Mouse (Mus musculus) midbrain, embryonic 14.5 days (tissue): Measurements from ENCODE around the gene Tns1. TPM values are rescaled to one million over a fixed set of nuclear protein-coding genes. Genes with fewer than 3 reads are reported as not detected.

Experiments used
- ATAC-seq: fragments of 200-750 bp; cut with Nextera tagmentation; 2 replicates; pipeline ENCODE4 v1.8.0; 2017; ENCODE audit warnings: moderate number of reproducible peaks, moderate library complexity; ENCODE audit not compliant: low FRiP score, low TSS enrichment
- DNase-seq: peaks from one replicate; pipeline ENCODE4 v3.0.0-alpha.2; 2015
- H3K27ac ChIP-seq: fragments of 300-500 bp; sonication (generic); replicated peaks from 2 replicates; pipeline ENCODE4 v1.5.1; 2014; ENCODE audit warnings: mild to moderate bottlenecking, low read depth, low read length, moderate library complexity
- H3K27me3 ChIP-seq: fragments of 300-500 bp; sonication (generic); 2 replicates; pipeline ENCODE4 v1.6.1; 2014; ENCODE audit warnings: low read length, control low read depth, mixed read lengths; ENCODE audit not compliant: control insufficient read depth, insufficient read depth
- H3K36me3 ChIP-seq: fragments of 300-500 bp; sonication (generic); 2 replicates; pipeline ENCODE4 v1.6.1; 2014; ENCODE audit warnings: low read length, control low read depth; ENCODE audit not compliant: control insufficient read depth, insufficient read depth
- H3K4me1 ChIP-seq: fragments of 300-500 bp; sonication (generic); 2 replicates; pipeline ENCODE4 v1.6.1; 2014; ENCODE audit warnings: mild to moderate bottlenecking, antibody characterized with exemption, low read length, control low read depth; ENCODE audit not compliant: control insufficient read depth, insufficient read depth
- H3K4me2 ChIP-seq: fragments of 300-500 bp; sonication (generic); 2 replicates; pipeline ENCODE4 v1.6.1; 2014; ENCODE audit warnings: mild to moderate bottlenecking, low read length, moderate library complexity
- H3K4me3 ChIP-seq: fragments of 300-500 bp; sonication (generic); replicated peaks from 2 replicates; pipeline ENCODE4 v1.5.1; 2014; ENCODE audit warnings: low read depth, low read length
- H3K9ac ChIP-seq: fragments of 300-500 bp; sonication (generic); replicated peaks from 2 replicates; pipeline ENCODE4 v1.6.1; 2014; ENCODE audit warnings: mild to moderate bottlenecking, low read length, moderate library complexity
- H3K9me3 ChIP-seq: fragments of 300-500 bp; sonication (generic); 2 replicates; pipeline ENCODE4 v1.6.1; 2016; ENCODE audit warnings: low read length, control low read depth, mixed read lengths; ENCODE audit not compliant: control insufficient read depth
- WGBS: fragments of 180-500 bp; shearing (Covaris S2); extraction: QIAGEN DNeasy Blood & Tissue Kit; methylation state at CpG from one replicate; pipeline ENCODE4 v1.1.7; 2014; 5-methylcytosine and 5-hydroxymethylcytosine counted together
- polyA plus RNA-seq: library from polyadenylated mRNA; unstranded; fragments of >200 nt; fragmentation: Nextera tagmentation; extraction: Ambion mirVana; gene quantifications from 2 replicates; pipeline ENCODE4 v1.2.1, GENCODE M21; 2014

Tns1 gene
- polyA plus RNA-seq, 1 experiment from 2014 or later: 11.0 TPM

DNA sequence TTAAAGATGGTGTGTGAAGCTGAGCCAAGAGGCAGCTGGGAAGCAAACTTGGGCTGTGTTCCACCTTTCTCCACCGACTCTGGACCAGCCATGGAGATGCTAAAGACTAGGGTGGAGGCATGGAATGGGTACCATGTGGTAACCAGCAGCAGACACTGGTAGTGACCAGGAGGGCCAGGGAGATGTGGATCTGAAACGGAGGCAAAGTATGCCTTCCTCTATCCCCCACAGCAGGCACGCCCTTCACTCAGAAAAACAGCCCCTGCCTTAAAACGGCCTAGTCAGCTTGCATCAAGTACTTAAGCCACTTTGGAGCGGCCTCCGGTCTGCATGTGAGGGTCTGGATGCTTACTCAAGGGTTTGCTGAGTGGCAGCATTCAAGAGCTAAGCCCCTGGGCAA lies 164.9 kb downstream of the Tns1 start:
- Histone ChIP-seq H3K4me2 (no peak overlapping the region), H3K4me1 (peaks cover 6% of the 10 kb centered on the region; the same call in 1 of the 2 replicates), H3K27ac (no peak overlapping the region), H3K9ac (no peak overlapping the region), H3K36me3 (no peaks in the 10 kb centered on the region), H3K27me3 (no peaks in the 10 kb centered on the region), H3K9me3 (no peaks in the 10 kb centered on the region), H3K4me3 (no peak overlapping the region)
- 90% methylated on average over 6 of the region's 6 CpGs for WGBS
- DNase-seq (no peak), ATAC-seq (no peak)

DNA sequence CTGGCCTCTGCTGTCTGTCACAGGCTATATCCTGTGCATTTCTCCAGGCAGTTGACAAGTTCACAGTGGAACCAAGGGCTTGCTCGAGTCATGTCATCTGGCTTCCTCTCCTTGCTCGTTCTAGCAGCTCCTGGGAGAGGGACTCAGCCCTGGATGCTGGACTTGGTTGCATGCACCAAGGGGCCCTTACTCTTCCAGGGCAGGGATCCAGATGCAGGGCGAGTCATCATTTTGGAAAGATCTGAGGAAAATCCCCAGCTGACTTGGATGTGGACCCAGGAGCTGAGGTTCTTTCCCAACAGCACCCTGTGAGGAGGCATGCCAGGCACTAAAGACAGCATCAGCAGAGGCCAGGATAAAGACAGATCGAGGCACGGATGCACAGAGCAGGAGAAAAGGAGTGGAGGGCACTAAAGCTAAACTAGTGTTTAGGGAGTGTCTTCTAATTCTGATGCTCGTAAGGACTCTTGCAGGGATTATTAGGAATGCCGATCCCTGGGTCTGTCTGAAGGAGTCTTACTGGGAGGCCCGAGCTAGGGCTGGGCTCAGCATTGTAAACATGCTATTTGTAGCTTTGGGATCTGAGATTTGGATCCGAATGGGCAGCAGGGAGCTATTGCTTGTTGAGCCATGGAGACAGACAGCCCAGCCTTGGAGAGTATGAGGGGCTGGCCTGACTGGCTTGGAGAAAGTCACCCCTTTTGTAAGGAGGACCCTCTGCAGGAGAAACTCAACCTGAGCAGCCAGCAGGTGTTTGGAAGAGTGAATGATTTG lies 165.9 kb downstream of the Tns1 start:
- ATAC-seq (no peak), DNase-seq (no peak)
- Histone ChIP-seq H3K36me3 (no peaks in the 10 kb centered on the region), H3K4me1 (peaks cover 6% of the 10 kb centered on the region; the same call in 1 of the 2 replicates), H3K9me3 (no peaks in the 10 kb centered on the region), H3K4me3 (no peak overlapping the region), H3K4me2 (no peak overlapping the region), H3K9ac (no peak overlapping the region), H3K27ac (no peak overlapping the region), H3K27me3 (no peaks in the 10 kb centered on the region)
- 40% methylated on average over 9 of the region's 9 CpGs for WGBS

DNA sequence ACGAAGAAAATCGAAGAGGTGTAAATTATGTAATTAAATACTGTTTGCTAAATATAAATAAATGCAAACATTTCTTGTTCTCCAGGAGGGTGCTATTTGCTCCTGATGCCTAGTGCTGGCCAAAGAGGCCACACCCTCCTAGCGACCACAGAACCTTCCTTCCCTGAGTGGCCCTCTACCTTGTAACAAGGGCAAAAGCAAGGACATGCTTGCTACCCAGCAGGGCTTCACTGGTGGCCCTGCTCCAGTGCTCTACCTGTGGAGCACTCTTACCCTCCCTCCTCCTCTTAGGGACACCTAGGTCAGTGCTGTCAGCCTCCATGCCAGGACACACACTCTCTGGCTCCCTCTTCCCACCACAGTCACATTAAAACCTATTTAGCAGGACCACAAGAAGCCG lies 166.8 kb downstream of the Tns1 start:
- Histone ChIP-seq H3K9me3 (no peaks in the 10 kb centered on the region), H3K27ac (no peak overlapping the region), H3K4me2 (no peak overlapping the region), H3K4me1 (peaks cover 3% of the 10 kb centered on the region; the same call in 1 of the 2 replicates), H3K36me3 (no peaks in the 10 kb centered on the region), H3K9ac (no peak overlapping the region), H3K27me3 (no peaks in the 10 kb centered on the region), H3K4me3 (no peak overlapping the region)
- no peak for ATAC-seq
- WGBS: 86% methylated on average over 4 of the region's 4 CpGs
- DNase-seq: no peak

DNA sequence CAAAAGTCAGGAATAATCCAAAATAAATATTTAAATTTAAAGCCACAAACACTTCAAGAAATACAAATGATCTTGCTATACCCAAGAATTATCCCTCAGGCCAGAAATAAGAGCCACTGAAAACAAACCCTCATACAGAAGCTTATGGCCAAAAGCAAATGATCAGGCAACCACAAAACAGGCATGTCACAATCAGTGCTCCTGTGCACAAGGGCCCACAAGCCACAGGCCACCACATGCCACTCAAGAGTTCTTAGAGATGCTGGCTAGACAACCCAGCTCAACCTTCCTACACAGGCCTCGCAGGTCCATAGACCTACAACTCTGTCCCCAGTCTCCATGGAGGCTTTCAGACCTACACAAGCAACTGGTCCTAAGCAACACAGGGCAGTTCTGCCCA lies 167.9 kb downstream of the Tns1 start:
- H3K27me3 ChIP-seq: no peaks in the 10 kb centered on the region
- 87% methylated on average over 1 of the region's 1 CpGs for WGBS
- no peak overlapping the region for H3K4me3 ChIP-seq
- no peak overlapping the region for H3K9ac ChIP-seq
- no peaks in the 10 kb centered on the region for H3K4me1 ChIP-seq
- H3K36me3 ChIP-seq: no peaks in the 10 kb centered on the region
- no peak for ATAC-seq
- no peaks in the 10 kb centered on the region for H3K9me3 ChIP-seq
- H3K27ac ChIP-seq: no peak overlapping the region
- H3K4me2 ChIP-seq: no peak overlapping the region
- DNase-seq: no peak

DNA sequence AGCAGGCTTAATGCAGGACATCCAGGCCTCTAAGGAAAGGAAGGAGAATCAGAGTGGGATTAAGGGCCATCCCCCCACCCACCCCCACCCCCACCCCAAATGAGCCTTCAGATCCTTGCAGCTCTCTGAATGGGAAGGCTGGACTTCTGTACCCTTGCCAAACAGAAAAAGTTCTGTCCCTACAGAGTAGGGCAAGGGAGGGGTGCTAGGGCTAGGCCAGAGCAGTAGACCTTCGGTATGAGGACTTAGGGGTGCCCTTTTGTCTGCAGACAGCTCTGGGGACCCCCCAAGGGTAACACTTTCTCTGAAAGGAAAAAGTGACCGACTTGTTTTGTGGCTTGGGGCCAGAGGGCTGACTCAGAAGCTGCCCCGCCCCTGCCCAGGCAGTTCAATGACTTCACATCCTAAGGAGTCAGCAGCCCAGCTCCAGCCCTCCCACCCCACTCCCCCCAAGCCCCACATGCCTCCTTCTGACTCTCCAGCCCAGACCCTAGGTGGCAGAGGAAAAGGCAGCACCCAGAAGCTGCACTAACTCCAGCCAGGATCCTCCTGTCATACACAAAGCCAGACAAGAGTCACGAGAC lies 168.9 kb downstream of the Tns1 start:
- Histone ChIP-seq H3K9me3 (no peaks in the 10 kb centered on the region), H3K27me3 (no peaks in the 10 kb centered on the region), H3K4me2 (no peak overlapping the region), H3K36me3 (no peaks in the 10 kb centered on the region), H3K4me3 (no peak overlapping the region), H3K4me1 (no peaks in the 10 kb centered on the region), H3K27ac (no peak overlapping the region), H3K9ac (no peak overlapping the region)
- no peak for ATAC-seq
- DNase-seq: no peak
- 23% methylated on average over 4 of the region's 4 CpGs for WGBS

DNA sequence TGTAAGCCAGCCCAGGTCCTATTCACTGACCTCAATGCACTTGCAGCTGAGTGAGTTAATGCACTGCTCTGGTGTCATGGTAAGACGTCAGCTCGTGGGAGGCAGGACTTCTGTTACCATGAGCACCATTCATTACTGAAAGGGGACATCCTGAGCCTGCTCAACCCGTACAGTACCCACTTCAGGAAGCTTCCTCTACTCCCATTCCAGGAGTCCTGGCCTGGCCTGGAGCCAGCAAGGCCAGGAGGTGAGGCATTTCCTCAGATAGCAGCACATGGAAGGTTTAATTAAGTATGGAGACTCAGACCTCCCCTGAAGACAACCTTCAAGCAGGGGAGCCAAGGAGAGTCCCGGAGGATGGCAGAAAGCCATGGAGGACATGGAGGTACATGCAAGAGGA lies 169.6 kb downstream of the Tns1 start:
- ATAC-seq (no peak), DNase-seq (no peak)
- 57% methylated on average over 4 of the region's 4 CpGs for WGBS
- Histone ChIP-seq H3K9me3 (no peaks in the 10 kb centered on the region), H3K9ac (no peak overlapping the region), H3K4me1 (no peaks in the 10 kb centered on the region), H3K27ac (no peak overlapping the region), H3K27me3 (no peaks in the 10 kb centered on the region), H3K36me3 (no peaks in the 10 kb centered on the region), H3K4me2 (no peak overlapping the region), H3K4me3 (no peak overlapping the region)

DNA sequence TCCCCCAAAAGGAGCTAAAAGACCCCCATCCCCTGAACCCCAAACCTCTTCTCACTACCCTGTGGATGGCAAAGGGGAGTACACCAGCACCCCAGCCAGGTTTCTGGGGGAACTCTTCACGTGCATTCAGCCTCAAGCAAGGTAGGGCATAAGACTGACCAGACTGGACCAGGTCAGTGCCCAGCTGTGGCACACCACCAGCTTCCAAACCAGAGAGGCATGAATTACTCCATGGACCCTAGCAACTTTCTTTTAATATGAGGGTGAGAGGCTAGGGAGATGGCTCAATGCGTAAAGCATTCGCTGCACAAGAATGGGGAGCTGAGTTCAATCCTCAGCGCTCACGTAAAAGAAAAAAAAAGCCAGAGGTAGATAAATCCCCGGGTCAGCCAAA lies 170.2 kb downstream of the Tns1 start:
- H3K4me2 ChIP-seq: no peak overlapping the region
- no peak overlapping the region for H3K9ac ChIP-seq
- H3K4me1 ChIP-seq: no peaks in the 10 kb centered on the region
- H3K36me3 ChIP-seq: no peaks in the 10 kb centered on the region
- no peaks in the 10 kb centered on the region for H3K9me3 ChIP-seq
- ATAC-seq (no peak), DNase-seq (no peak)
- WGBS: 86% methylated on average over 6 of the region's 6 CpGs
- no peaks in the 10 kb centered on the region for H3K27me3 ChIP-seq
- no peak overlapping the region for H3K4me3 ChIP-seq
- no peak overlapping the region for H3K27ac ChIP-seq

DNA sequence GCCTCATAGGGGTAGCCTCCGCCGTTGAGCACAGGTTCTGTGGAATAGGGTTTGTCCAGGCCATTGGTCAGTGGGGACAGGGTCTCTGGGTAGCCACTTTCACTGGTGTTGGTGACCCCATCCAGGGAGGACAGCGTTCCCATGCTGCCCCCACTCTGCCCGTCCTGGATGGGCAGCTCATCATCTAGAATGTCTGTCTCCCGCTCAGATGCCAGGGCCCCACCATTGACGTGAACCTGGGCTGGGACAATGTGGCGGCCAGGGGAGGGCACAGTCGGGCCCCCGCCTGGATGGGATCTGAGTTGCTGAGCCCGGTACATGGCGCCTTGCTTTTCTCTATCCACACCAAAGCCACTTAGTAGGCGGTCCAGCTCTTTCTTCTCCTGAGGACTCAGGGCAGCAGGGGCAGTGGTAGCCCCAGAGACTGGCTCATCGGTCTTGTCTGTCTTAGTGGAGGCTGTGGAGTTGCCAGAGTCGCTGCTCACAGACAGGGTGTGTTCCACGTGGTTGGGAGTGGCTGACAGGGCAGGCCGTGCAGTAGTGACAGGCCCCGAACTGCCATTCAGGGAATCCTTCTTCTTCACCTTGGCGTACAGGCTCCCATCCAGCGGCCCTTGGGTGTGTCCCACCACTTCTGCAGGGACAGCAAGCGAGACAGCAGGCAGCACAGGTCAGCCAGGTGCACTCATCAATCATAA lies 170.8 kb downstream of the Tns1 start:
- DNase-seq: no peak
- Histone ChIP-seq H3K27ac (no peak overlapping the region), H3K4me1 (no peaks in the 10 kb centered on the region), H3K27me3 (no peaks in the 10 kb centered on the region), H3K4me3 (no peak overlapping the region), H3K4me2 (no peak overlapping the region), H3K9ac (no peak overlapping the region), H3K9me3 (no peaks in the 10 kb centered on the region), H3K36me3 (no peaks in the 10 kb centered on the region)
- ATAC-seq: no peak
- WGBS: 86% methylated on average over 20 of the region's 20 CpGs
